Mouse (Mus musculus): ENCODE measurements around the gene Chid1. TPM values are rescaled to one million over a fixed set of nuclear protein-coding genes. Genes with fewer than 3 reads are reported as not detected.

Gene Chid1
- polyA plus RNA-seq, 1 experiment from 2014 or later: 39.2 TPM

DNA sequence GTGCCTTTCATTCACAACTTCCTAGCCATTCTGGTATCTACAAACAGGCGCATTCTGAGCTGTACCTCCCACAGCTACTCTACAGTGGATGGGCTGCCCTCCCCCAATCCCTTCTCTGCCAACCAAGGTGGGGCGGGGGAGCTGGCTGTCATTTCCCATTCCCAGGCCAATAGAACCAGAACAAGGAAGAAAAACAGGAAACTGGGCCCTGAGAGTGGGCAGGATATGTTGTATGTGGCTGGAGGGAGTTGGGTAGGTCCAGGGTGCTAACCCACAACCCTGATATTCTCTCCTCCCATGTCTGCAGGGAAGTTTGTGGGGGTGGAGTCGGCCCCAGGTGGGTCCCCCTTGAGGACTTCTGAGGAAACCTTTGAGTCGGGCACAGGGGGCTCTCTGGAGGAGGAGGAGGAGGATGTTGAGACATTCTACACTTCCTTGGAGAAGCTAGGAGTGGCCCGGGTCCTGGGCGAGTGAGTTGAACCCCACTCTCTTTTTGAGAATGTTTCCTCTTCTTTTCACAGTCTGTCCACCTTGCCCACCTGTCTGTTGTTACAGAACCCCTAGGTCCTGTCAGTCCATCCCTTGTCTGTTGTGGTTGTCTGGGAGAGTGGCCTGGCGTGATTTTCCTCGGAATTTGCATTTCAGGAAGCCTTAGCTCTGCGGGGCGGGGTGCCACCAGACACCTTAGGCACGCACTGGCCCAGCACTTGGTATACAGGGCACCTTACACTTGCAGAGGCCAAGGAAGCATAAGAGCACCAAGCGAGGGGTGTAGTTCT, 75.6 kb downstream of the Chid1 start:
- ATAC-seq (replicated peaks; ENCODE audit: low FRiP score) (no peak), DNase-seq (ENCODE audit: low spot score) (no peak)
- WGBS: 22% methylated on average over 12 of the region's 12 CpGs
- Histone ChIP-seq H3K4me1 (replicated peaks; ENCODE audit: control insufficient read depth, insufficient read depth, low read length) (peaks cover 33% of the 10 kb centered on the region), H3K27ac (ENCODE audit: low read depth, low read length) (no peak overlapping the region), H3K4me3 (ENCODE audit: low read depth, low read length) (peak overlapping the region; percentile 32), H3K9ac (ENCODE audit: low read depth, low read length) (no peak overlapping the region), H3K9me3 (ENCODE audit: control insufficient read depth, low read length) (no peaks in the 10 kb centered on the region), H3K4me2 (peak overlapping the region; percentile 55), H3K27me3 (replicated peaks; ENCODE audit: control insufficient read depth, insufficient read depth, low read length) (peaks cover 57% of the 10 kb centered on the region), H3K36me3 (ENCODE audit: control insufficient read depth, insufficient read depth, low read length) (no peaks in the 10 kb centered on the region)

- H3K4me3 ChIP-seq (ENCODE audit: low read depth, low read length): peak overlapping the region; percentile 44
- H3K4me2 ChIP-seq: peak overlapping the region; percentile 66
- ATAC-seq (replicated peaks; ENCODE audit: low FRiP score) (no peak), DNase-seq (ENCODE audit: low spot score) (no peak)
- peaks cover 24% of the 10 kb centered on the region for H3K4me1 ChIP-seq (replicated peaks; ENCODE audit: control insufficient read depth, insufficient read depth, low read length)
- H3K9me3 ChIP-seq (ENCODE audit: control insufficient read depth, low read length): no peaks in the 10 kb centered on the region
- H3K27ac ChIP-seq (ENCODE audit: low read depth, low read length): no peak overlapping the region
- no peaks in the 10 kb centered on the region for H3K36me3 ChIP-seq (ENCODE audit: control insufficient read depth, insufficient read depth, low read length)
- WGBS: 10% methylated on average over 5 of the region's 5 CpGs
- no peak overlapping the region; the same call in 1 of the 2 replicates for H3K9ac ChIP-seq (ENCODE audit: low read depth, low read length)
- peaks cover 57% of the 10 kb centered on the region for H3K27me3 ChIP-seq (replicated peaks; ENCODE audit: control insufficient read depth, insufficient read depth, low read length)
These were observed 77.3 kb downstream of the Chid1 start for GRCm38 (mm10) chr7:141462333-141462821.

DNA sequence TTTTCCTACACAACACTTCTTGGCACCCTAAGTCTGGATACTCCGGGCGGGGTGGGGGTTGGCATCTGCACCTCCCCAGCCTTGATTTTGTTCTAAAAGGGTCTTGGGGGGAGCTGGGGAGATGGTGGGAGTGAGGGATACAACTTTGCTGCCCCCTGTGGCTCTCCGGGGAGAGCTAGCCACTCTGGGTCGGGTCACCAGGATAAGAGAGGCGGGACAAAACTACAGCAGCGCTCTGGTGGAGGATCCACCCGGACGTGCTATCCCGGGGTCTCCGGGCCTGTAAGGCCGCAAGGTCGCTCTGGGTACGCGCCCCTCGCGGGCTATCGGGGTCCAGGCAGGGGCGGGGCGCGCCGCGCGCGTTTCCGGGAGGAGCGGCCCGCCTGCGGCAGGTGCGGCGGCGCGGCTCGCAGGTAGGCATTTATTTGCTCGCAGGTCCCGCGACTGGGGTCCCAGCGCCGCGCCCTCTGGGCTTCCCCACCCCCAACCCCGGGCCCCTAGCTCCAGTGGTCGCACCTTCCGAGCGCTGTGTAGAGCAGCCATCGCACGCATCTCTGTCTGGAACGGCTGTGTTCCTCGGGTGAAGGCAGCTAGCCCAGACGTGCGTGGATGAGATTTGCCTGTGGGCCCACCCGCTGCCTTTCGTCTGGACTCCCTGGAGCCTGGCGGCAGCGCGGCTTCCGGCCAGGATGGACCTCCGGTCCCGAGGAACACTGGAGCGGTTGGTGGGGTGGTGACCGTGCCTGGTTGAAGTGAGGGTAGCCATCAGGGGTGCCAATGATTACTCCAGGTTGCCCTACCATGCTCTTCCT, 77.9 kb downstream of the Chid1 start:
- Histone ChIP-seq H3K4me1 (replicated peaks; ENCODE audit: control insufficient read depth, insufficient read depth, low read length) (peaks cover 21% of the 10 kb centered on the region), H3K36me3 (ENCODE audit: control insufficient read depth, insufficient read depth, low read length) (no peaks in the 10 kb centered on the region), H3K27ac (ENCODE audit: low read depth, low read length) (no peak overlapping the region), H3K27me3 (replicated peaks; ENCODE audit: control insufficient read depth, insufficient read depth, low read length) (peaks cover 57% of the 10 kb centered on the region), H3K4me3 (ENCODE audit: low read depth, low read length) (peak overlapping the region; percentile 44), H3K9me3 (ENCODE audit: control insufficient read depth, low read length) (no peaks in the 10 kb centered on the region), H3K9ac (ENCODE audit: low read depth, low read length) (peak overlapping the region; percentile 55), H3K4me2 (peak overlapping the region; percentile 66)
- DNase-seq (ENCODE audit: low spot score) (no peak), ATAC-seq (replicated peaks; ENCODE audit: low FRiP score) (no peak)
- WGBS: 3% methylated on average over 58 of the region's 59 CpGs

DNA sequence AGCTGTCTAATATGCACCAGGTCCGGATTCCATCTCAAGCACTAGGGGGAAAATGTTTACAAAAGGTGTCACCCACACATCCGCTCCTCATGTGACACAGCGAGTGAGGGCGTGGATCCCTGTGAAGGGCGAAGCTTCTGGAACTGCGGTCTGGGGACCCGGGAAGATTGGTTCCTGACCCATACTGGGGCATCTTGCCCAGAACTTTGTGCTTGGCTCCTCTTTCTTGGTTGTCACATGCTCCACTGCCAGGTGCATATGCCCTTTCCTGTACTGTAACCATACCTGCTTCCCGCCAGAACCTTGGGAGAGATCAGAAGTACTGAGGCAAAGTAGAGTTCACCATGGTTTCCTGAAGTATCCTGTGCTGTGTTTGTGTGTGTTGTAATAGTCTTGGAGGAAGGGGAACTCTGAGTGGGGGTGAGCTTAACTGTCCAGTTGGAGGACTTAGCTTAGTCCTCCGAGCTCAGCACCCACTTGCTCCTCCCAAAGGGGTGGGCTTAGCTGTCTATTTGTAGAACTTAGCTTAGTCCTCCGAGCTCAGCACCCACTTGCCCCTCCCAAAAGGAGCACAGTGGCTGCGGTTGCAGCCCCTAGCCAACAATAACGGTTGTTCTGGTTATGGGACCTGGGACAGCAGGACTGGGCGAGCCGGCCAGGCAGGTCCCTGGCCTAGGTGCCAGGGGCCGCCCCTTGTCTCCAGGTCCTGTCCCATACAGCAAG, 79.1 kb downstream of the Chid1 start, which contains the start of gene Cracr2b:
TSS of gene Cracr2b (plus strand) at position 704 of the 723 bp plus-strand sequence.
- ATAC-seq (replicated peaks; ENCODE audit: low FRiP score) (no peak), DNase-seq (ENCODE audit: low spot score) (no peak)
- 59% methylated on average over 15 of the region's 15 CpGs for WGBS
- Histone ChIP-seq H3K4me1 (replicated peaks; ENCODE audit: control insufficient read depth, insufficient read depth, low read length) (peaks cover 22% of the 10 kb centered on the region), H3K9me3 (ENCODE audit: control insufficient read depth, low read length) (no peaks in the 10 kb centered on the region), H3K27ac (ENCODE audit: low read depth, low read length) (no peak within 1 kb of the TSS), H3K27me3 (replicated peaks; ENCODE audit: control insufficient read depth, insufficient read depth, low read length) (peaks cover 55% of the 10 kb centered on the region), H3K36me3 (ENCODE audit: control insufficient read depth, insufficient read depth, low read length) (no peaks in the 10 kb centered on the region), H3K4me2 (peak within 1 kb of the TSS; percentile 66), H3K4me3 (ENCODE audit: low read depth, low read length) (peak within 1 kb of the TSS; percentile 44), H3K9ac (ENCODE audit: low read depth, low read length) (peak within 1 kb of the TSS; percentile 55)

GRCm38 (mm10) chr7:141460001-141460390, 79.7 kb downstream of the Chid1 start:
- H3K9me3 ChIP-seq (ENCODE audit: control insufficient read depth, low read length): no peaks in the 10 kb centered on the region
- H3K27ac ChIP-seq (ENCODE audit: low read depth, low read length): no peak overlapping the region
- WGBS: 68% methylated on average over 5 of the region's 5 CpGs
- peaks cover 18% of the 10 kb centered on the region for H3K4me1 ChIP-seq (replicated peaks; ENCODE audit: control insufficient read depth, insufficient read depth, low read length)
- H3K4me2 ChIP-seq: no peak overlapping the region
- peaks cover 49% of the 10 kb centered on the region for H3K27me3 ChIP-seq (replicated peaks; ENCODE audit: control insufficient read depth, insufficient read depth, low read length)
- H3K36me3 ChIP-seq (ENCODE audit: control insufficient read depth, insufficient read depth, low read length): no peaks in the 10 kb centered on the region
- DNase-seq (ENCODE audit: low spot score) (no peak), ATAC-seq (replicated peaks; ENCODE audit: low FRiP score) (no peak)
- H3K9ac ChIP-seq (ENCODE audit: low read depth, low read length): no peak overlapping the region
- no peak overlapping the region for H3K4me3 ChIP-seq (ENCODE audit: low read depth, low read length)

- no peak for DNase-seq (ENCODE audit: low spot score)
- Histone ChIP-seq H3K9ac (ENCODE audit: low read depth, low read length) (no peak overlapping the region), H3K9me3 (ENCODE audit: control insufficient read depth, low read length) (no peaks in the 10 kb centered on the region), H3K4me2 (no peak overlapping the region), H3K27ac (ENCODE audit: low read depth, low read length) (no peak overlapping the region), H3K4me3 (ENCODE audit: low read depth, low read length) (no peak overlapping the region), H3K4me1 (replicated peaks; ENCODE audit: control insufficient read depth, insufficient read depth, low read length) (peaks cover 17% of the 10 kb centered on the region), H3K27me3 (replicated peaks; ENCODE audit: control insufficient read depth, insufficient read depth, low read length) (peaks cover 42% of the 10 kb centered on the region), H3K36me3 (ENCODE audit: control insufficient read depth, insufficient read depth, low read length) (no peaks in the 10 kb centered on the region)
- WGBS: 89% methylated on average over 17 of the region's 17 CpGs
- no peak for ATAC-seq (replicated peaks; ENCODE audit: low FRiP score)
These were observed 80.4 kb downstream of the Chid1 start for GRCm38 (mm10) chr7:141459301-141459711.

DNA sequence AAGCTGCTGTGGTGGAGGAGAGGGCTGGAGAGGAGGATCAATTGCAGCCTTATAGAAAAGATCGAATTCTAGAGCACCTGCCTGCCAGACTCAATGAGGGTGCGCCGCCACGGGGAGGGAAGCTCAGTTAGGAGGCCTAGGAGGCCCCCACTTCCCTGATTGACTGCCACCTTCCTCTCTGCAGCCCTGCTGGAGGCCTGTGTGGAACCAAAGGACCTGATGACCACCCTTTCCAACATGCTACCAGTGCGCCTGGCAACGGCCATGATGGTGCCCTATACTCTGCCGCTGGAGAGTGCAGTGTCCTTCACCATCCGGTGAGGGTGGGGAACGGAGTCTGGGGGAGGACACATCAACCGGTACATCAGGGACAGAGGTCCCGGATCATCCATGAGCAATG, 81.0 kb downstream of the Chid1 start:
- no peak overlapping the region; the same call in 1 of the 2 replicates for H3K4me2 ChIP-seq
- no peak overlapping the region for H3K4me3 ChIP-seq (ENCODE audit: low read depth, low read length)
- ATAC-seq (replicated peaks; ENCODE audit: low FRiP score) (no peak), DNase-seq (ENCODE audit: low spot score) (no peak)
- H3K27ac ChIP-seq (ENCODE audit: low read depth, low read length): no peak overlapping the region
- no peak overlapping the region for H3K9ac ChIP-seq (ENCODE audit: low read depth, low read length)
- H3K27me3 ChIP-seq (replicated peaks; ENCODE audit: control insufficient read depth, insufficient read depth, low read length): peaks cover 36% of the 10 kb centered on the region
- H3K36me3 ChIP-seq (ENCODE audit: control insufficient read depth, insufficient read depth, low read length): no peaks in the 10 kb centered on the region
- 90% methylated on average over 11 of the region's 11 CpGs for WGBS
- H3K4me1 ChIP-seq (replicated peaks; ENCODE audit: control insufficient read depth, insufficient read depth, low read length): peaks cover 17% of the 10 kb centered on the region
- no peaks in the 10 kb centered on the region for H3K9me3 ChIP-seq (ENCODE audit: control insufficient read depth, low read length)

- WGBS: 74% methylated on average over 15 of the region's 15 CpGs
- H3K27me3 ChIP-seq (replicated peaks; ENCODE audit: control insufficient read depth, insufficient read depth, low read length): peaks cover 30% of the 10 kb centered on the region
- H3K9me3 ChIP-seq (ENCODE audit: control insufficient read depth, low read length): no peaks in the 10 kb centered on the region
- peaks cover 17% of the 10 kb centered on the region for H3K4me1 ChIP-seq (replicated peaks; ENCODE audit: control insufficient read depth, insufficient read depth, low read length)
- no peak overlapping the region for H3K27ac ChIP-seq (ENCODE audit: low read depth, low read length)
- ATAC-seq (replicated peaks; ENCODE audit: low FRiP score): no peak
- H3K9ac ChIP-seq (ENCODE audit: low read depth, low read length): no peak overlapping the region
- no peak for DNase-seq (ENCODE audit: low spot score)
- no peak overlapping the region for H3K4me3 ChIP-seq (ENCODE audit: low read depth, low read length)
- H3K4me2 ChIP-seq: no peak overlapping the region
- H3K36me3 ChIP-seq (ENCODE audit: control insufficient read depth, insufficient read depth, low read length): no peaks in the 10 kb centered on the region
These were observed 81.5 kb downstream of the Chid1 start for GRCm38 (mm10) chr7:141457986-141458660.

Measured in liver, embryonic 11.5 days (tissue).